Comparison of ENCODE assay signal across 13 mouse cellular contexts in the genomic region with DNA sequence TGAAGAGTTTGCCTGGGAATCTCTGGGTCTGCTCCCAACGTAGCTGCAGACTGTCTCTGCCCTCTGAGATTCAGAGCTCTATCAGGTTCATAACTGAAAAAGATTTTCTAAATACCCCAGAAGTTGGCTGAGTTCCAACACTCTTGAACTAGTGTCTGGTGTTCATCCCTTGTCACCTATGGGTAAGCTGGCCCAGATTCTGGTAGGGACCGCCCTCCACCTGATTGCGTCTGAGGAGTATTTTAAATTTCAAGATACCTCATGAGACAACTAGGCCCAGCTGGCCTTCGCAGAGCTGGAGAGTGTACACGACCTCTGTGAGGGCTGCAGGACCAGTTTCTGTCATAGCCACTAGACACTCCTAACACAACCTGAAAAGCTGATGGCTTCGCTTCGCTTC.
"Had no signal": no experiment of that assay in that cellular context is flagged by ENCODE, and none has a peak within 500 bp of the region (broad histone marks: within the 10 kb centered on the region; RNA-seq: fewer than 3 reads in every experiment).

No protein-coding gene starts in this region.

- H3K4me1 ChIP-seq: limb, embryonic 15.5 days; neural tube, embryonic 15.5 days had no signal

- DNase-seq: kidney, adult 9 months; kidney, postnatal 10 days; layer of hippocampus, postnatal 36 days; midbrain, embryonic 14.5 days; right cerebral cortex, adult 18-20 months; right cerebral cortex, postnatal 25 days; thymus, adult 2 months; thymus, postnatal 25 days had no signal

- H3K4me3 ChIP-seq: limb, embryonic 15.5 days; liver, embryonic 12.5 days; myocyte; neural tube, embryonic 15.5 days had no signal

- H3K27ac ChIP-seq: limb, embryonic 15.5 days; liver, embryonic 12.5 days; neural tube, embryonic 15.5 days; stomach, postnatal 0 days had no signal

- H3K9ac ChIP-seq: limb, embryonic 15.5 days; liver, embryonic 12.5 days; neural tube, embryonic 15.5 days had no signal

- ATAC-seq: liver, embryonic 12.5 days had no signal

- H3K27me3 ChIP-seq: limb, embryonic 15.5 days; liver, embryonic 12.5 days; neural tube, embryonic 15.5 days had no signal

- H3K9me3 ChIP-seq: limb, embryonic 15.5 days; liver, embryonic 12.5 days; neural tube, embryonic 15.5 days had no signal

- H3K4me2 ChIP-seq: limb, embryonic 15.5 days; liver, embryonic 12.5 days; neural tube, embryonic 15.5 days had no signal
